Mouse (Mus musculus) testis, postnatal 14 days (tissue): Measurements from ENCODE around the gene Fcer1g.
A peak's percentile ranks its signal among the peaks of the same experiment; 100 is the strongest.

Source experiments
- DNase-seq: peaks from one replicate; pipeline ENCODE4 v3.0.0; 2021; ENCODE audit warnings: low spot score

Gene Fcer1g

GRCm38 (mm10) chr1:171265971-171266744, 32.0 kb upstream of the Fcer1g start:
- no peak for DNase-seq

GRCm38 (mm10) chr1:171263666-171264461, 29.7 kb upstream of the Fcer1g start:
- DNase-seq: no peak

GRCm38 (mm10) chr1:171263185-171263611, 29.0 kb upstream of the Fcer1g start:
- DNase-seq: no peak

- peak; percentile 61 for DNase-seq
Observed at GRCm38 (mm10) chr1:171262594-171263130, 28.5 kb upstream of the Fcer1g start.

- no peak for DNase-seq
Observed at GRCm38 (mm10) chr1:171260316-171260715, 26.2 kb upstream of the Fcer1g start.

- no peak for DNase-seq
Observed at GRCm38 (mm10) chr1:171258921-171259320, 24.8 kb upstream of the Fcer1g start.

GRCm38 (mm10) chr1:171257781-171258180, 23.6 kb upstream of the Fcer1g start:
- DNase-seq: no peak

GRCm38 (mm10) chr1:171256937-171257548, 22.9 kb upstream of the Fcer1g start:
- no peak for DNase-seq

- no peak for DNase-seq
Observed at GRCm38 (mm10) chr1:171256095-171256818, 22.1 kb upstream of the Fcer1g start.

- DNase-seq: no peak
Observed at GRCm38 (mm10) chr1:171252415-171252814, 18.2 kb upstream of the Fcer1g start.

GRCm38 (mm10) chr1:171251594-171252324, 17.6 kb upstream of the Fcer1g start:
- DNase-seq: no peak

GRCm38 (mm10) chr1:171250680-171251593, 16.8 kb upstream of the Fcer1g start, which contains the start of gene Ndufs2:
Ndufs2 (minus strand) TSS chr1:171251388.
- DNase-seq: no peak

- no peak for DNase-seq
Observed at GRCm38 (mm10) chr1:171249913-171250600, 15.9 kb upstream of the Fcer1g start, which contains the start of gene Adamts4. Adamts4 (plus strand) TSS chr1:171250421.

- DNase-seq: no peak
Observed at GRCm38 (mm10) chr1:171248386-171249226, 14.4 kb upstream of the Fcer1g start.

- DNase-seq: no peak
Observed at GRCm38 (mm10) chr1:171247916-171248315, 13.8 kb upstream of the Fcer1g start.

- DNase-seq: no peak
Observed at GRCm38 (mm10) chr1:171247453-171247841, 13.3 kb upstream of the Fcer1g start.

- DNase-seq: peak; percentile 97
Observed at GRCm38 (mm10) chr1:171246709-171247452, 12.7 kb upstream of the Fcer1g start.

- no peak for DNase-seq
Observed at GRCm38 (mm10) chr1:171245353-171245752, 11.2 kb upstream of the Fcer1g start.
